Mouse (Mus musculus) cerebellum, postnatal 4 days (tissue): ENCODE measurements around the gene Gm28845.

Source experiments
- DNase-seq, 2 experiments: peaks; one replicate each; pipeline ENCODE4 v3.0.0; 2022; ENCODE audit warnings: low spot score in 2 of 2, mixed read lengths in 1 of 2

Gene Gm28845

GRCm38 (mm10) chr1:65119438-65119837 is at the start of gene Gm28845:
Gene Gm28845 (minus strand): TSS chr1:65119558.
- DNase-seq: no peak

GRCm38 (mm10) chr1:65167496-65167895 is 48.1 kb upstream of the Gm28845 start:
- no peak for DNase-seq

GRCm38 (mm10) chr1:65162210-65162609 is 42.9 kb upstream of the Gm28845 start:
- DNase-seq: no peak

GRCm38 (mm10) chr1:65156111-65156510 is 36.8 kb upstream of the Gm28845 start:
- no peak for DNase-seq

GRCm38 (mm10) chr1:65154814-65155213 is 35.5 kb upstream of the Gm28845 start:
- DNase-seq: no peak

- DNase-seq: no peak
Observed at GRCm38 (mm10) chr1:65147971-65148370, 28.6 kb upstream of the Gm28845 start.

GRCm38 (mm10) chr1:65147326-65147725 is 28.0 kb upstream of the Gm28845 start:
- DNase-seq: no peak

- DNase-seq: no peak
Observed at GRCm38 (mm10) chr1:65146601-65147000, 27.2 kb upstream of the Gm28845 start.

GRCm38 (mm10) chr1:65144783-65145182 is 25.4 kb upstream of the Gm28845 start:
- no peak for DNase-seq

- DNase-seq: no peak
Observed at GRCm38 (mm10) chr1:65137560-65137959, 18.2 kb upstream of the Gm28845 start.

GRCm38 (mm10) chr1:65132833-65133232 is 13.5 kb upstream of the Gm28845 start:
- DNase-seq: no peak

GRCm38 (mm10) chr1:65131671-65132070 is 12.3 kb upstream of the Gm28845 start:
- no peak for DNase-seq

GRCm38 (mm10) chr1:65130226-65130625 is 10.9 kb upstream of the Gm28845 start:
- no peak for DNase-seq

- DNase-seq: no peak
Observed at GRCm38 (mm10) chr1:65129634-65130180, 10.3 kb upstream of the Gm28845 start.

GRCm38 (mm10) chr1:65122574-65123372 is 3.4 kb upstream of the Gm28845 start, which contains the start of gene D630023F18Rik:
Gene D630023F18Rik (minus strand): TSS chr1:65123214.
- no peak for DNase-seq

- DNase-seq: no peak
Observed at GRCm38 (mm10) chr1:65118150-65118913, 1.0 kb downstream of the Gm28845 start.

- no peak for DNase-seq
Observed at GRCm38 (mm10) chr1:65113536-65114172, 5.7 kb downstream of the Gm28845 start.

GRCm38 (mm10) chr1:65112807-65113196 is 6.6 kb downstream of the Gm28845 start:
- no peak for DNase-seq

GRCm38 (mm10) chr1:65112031-65112806 is 7.1 kb downstream of the Gm28845 start:
- peak; percentile 34 to 72 for DNase-seq

GRCm38 (mm10) chr1:65109756-65110435 is 9.5 kb downstream of the Gm28845 start:
- DNase-seq: no peak

- DNase-seq: no peak
Observed at GRCm38 (mm10) chr1:65109196-65109595, 10.2 kb downstream of the Gm28845 start.
